Mouse (Mus musculus): ENCODE data around the gene Abhd16a.

The Abhd16a gene

DNA sequence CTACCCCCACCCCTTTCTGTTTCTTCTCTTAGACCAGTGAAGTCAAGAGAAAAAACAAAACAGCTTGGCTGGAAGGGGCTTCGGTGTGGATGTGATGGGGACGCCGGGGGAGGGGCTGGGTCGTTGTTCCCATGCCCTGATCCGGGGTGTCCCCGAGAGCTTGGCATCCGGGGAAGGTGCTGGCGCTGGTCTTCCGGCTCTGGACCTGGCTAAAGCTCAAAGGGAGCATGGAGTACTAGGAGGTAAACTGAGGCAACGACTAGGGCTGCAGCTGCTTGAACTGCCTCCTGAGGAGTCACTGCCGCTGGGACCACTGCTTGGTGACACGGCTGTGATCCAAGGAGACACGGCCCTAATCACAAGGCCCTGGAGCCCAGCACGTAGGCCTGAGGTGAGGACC lies 29.0 kb upstream of the Abhd16a start:
- no peak for DNase-seq

GRCm38 (mm10) chr17:35060737-35061297 lies 28.2 kb upstream of the Abhd16a start:
- DNase-seq, result no peak

- DNase-seq, result no peak
Measured at GRCm38 (mm10) chr17:35061299-35061698, 27.8 kb upstream of the Abhd16a start.

DNA sequence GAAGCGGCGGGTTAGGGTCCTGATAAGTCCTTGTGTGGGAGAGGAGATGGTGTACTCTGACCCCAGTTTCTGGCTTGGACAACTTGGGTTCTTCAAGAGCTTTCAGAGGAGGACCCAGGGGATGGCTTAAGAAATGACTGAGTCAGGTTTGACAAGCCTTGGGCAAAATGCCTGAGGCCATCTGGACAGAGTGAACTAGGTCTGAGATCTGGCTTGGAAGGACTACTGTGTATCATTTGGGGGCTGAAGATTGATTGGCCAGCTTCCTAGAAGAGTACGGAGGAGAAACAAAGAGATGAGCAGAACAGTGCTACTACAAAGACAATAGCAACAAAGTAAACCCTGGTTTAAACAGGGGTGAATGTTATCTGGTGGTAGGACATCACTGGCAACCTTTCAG lies 25.6 kb upstream of the Abhd16a start:
- no peak for DNase-seq

DNA sequence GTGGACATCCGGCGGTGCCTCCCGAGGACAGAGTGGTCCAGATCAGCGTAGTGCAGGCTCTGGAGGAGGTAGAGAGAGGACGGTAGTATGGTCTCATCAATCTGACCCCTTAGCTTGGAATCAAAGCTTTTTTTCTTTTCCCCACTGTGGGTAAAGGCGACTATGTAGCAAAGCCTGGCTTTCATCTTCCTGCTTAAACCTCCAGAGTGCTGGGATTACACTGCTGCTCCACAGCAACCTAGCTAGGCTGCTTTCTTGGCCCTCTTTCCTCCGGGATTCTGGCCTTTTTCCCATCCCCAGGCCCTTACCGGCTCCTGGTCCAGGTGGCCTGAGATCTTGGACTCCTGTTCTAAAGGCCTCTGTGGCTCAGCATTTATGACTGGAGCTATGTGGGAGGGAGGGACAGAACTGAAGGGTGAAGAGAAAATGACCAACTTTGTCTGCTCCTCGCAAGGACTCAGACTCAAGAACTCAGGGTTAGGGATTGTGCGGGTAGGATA lies 24.6 kb upstream of the Abhd16a start:
- no peak for DNase-seq

- DNase-seq, result no peak
Measured at GRCm38 (mm10) chr17:35064951-35065947, 23.8 kb upstream of the Abhd16a start, which contains the start of gene Ly6g6c. TSS of gene Ly6g6c (plus strand) at chr17:35065388.

GRCm38 (mm10) chr17:35066084-35066483 lies 23.0 kb upstream of the Abhd16a start, which contains the start of gene Mpig6b:
TSS of gene Mpig6b (minus strand) at chr17:35066184.
- DNase-seq, result no peak

- no peak for DNase-seq
Measured at GRCm38 (mm10) chr17:35068213-35068914, 20.7 kb upstream of the Abhd16a start.

DNA sequence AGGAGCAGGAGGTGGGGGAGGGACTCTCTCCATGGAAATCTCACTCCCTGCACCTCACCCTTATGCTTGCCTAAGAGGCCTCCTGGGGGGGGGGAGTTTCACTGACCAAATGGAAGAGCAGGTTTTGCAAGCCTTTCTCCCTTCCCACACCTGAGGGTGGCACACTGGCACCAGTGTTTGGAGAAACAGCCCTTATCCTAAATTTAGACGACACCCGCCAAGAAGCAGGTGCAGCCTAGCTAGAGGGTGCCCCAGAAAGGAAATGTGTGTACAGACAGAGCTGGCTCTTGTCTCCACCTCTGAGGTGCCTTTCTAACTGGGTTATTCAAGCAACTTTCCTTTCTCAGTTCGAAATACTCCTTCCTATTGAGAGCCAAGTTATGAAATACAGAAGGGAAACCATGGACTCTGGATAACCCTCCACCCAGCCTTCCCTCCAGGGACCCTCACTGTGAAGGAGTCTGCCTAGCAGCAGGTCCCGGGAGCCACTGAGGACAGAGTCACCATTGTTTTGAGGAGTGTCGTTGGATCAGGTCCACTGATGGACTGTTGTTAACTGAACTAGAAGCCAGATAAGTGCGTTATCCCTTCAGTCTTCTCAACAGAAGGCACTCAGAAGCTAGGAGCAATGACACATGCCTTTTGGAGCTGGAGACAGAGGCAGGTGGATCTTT lies 18.4 kb upstream of the Abhd16a start:
- no peak for DNase-seq

DNA sequence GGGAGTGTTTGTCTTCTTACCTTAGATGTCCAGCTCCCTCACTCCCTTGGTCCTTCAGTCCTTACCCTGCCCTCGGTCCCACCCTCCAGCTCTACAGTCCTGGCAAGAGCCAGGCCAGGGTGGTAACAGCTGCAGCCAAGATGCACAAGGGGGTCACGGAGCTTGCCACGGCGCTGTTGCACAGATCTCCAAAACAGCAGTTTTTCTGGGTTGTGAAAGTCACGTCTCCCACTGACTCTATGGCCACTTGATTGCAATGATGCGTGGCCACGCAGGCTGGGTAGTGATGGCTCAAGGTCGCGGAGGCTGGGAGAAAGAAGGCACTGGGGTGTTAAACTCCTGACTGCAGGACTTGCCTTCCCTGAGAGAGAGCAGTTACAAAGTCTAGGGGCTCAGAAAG lies 17.6 kb upstream of the Abhd16a start:
- DNase-seq, result no peak

DNA sequence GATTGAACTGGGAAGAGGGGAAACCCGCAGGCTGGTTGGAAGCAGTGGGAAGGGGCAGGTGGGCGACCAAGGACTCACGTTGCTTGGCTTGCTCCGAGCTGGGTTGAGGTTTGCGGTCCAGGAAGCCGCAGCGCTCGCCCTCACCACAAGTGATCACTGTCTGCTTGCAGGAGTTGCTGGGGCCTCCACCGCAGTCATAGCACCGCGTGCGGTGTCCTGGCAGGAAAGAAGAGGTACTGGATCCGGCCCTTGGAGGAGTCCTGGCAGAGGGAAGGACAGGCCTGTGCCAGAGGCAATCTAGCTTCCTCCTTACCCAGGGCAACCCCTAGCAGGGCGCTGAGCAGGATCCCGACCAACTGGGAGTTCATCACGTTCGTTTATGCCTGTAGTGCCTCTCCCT lies 15.0 kb upstream of the Abhd16a start:
- no peak for DNase-seq

GRCm38 (mm10) chr17:35076507-35077176 lies 12.4 kb upstream of the Abhd16a start, which contains the start of gene Ly6g6e:
TSS of gene Ly6g6e (plus strand) at chr17:35076902.
- DNase-seq, result no peak

- no peak for DNase-seq
Measured at GRCm38 (mm10) chr17:35077285-35077684, 11.8 kb upstream of the Abhd16a start.

DNA sequence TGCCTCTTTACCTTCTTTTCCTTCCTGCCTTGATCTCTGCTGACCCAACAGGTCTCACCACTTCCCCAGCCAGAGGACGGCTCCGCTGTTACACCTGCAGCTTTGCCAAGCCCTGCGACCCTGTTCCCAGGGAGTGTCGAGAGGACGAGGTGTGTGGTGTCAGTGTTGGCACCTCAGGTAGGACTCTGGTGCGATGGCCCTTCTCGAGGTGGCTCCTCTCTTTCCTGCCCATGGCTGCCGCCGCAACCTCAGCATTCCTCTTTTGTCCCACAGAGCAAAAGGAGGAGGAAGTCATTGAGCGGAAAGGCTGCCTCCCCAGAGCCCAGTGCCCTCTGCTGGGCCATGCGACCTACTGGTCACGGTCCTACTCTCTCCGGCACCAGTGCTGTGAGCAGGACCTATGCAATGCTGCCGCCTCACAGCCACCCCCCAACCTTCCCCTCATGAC lies 11.3 kb upstream of the Abhd16a start, which contains the start of gene Ly6g6d:
TSS of gene Ly6g6d (minus strand) at position 280 of the 448 bp plus-strand sequence.
- DNase-seq, result no peak

- no peak for DNase-seq
Measured at GRCm38 (mm10) chr17:35079778-35080177, 9.3 kb upstream of the Abhd16a start.

DNA sequence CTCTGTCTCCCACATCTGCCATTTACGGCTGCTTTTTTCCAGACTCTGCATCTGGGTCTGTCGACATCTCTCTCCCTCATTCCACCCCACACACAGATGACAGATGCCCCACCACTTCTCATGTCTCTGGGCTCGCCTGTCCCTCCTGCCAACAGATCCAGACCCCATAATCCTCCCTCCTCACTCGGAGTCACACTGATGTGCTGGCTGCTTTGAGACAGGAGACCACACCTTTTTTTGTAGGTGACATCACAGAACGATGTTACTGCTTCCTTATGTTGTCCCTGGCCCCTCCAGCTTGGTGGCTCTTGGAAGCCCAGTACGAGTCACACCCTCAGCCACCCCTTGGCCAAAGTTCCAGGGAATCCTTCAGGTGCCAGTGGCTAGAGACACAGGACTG lies 8.8 kb upstream of the Abhd16a start:
- no peak for DNase-seq

DNA sequence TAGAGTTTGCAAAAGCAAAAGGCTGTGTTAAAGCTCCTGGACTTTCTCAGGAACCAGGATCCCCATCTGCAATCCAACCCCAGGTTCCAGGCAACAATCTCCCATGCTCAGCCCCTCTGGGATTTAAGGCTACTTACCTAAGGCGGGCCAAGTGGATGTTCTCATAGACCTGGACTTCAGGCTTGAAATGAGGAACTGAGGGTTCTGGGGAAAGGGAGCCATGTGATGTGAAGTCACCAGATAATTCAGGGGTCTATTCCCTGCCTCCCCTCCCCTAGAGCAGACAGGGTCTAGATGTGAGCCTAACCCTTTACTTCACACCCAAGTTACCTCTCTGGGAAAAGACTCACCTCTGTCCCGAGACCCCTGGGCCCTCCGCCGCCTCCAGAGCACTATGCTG lies 8.4 kb upstream of the Abhd16a start:
- DNase-seq, result no peak

GRCm38 (mm10) chr17:35082841-35083576 lies 6.1 kb upstream of the Abhd16a start:
- no peak for DNase-seq

DNA sequence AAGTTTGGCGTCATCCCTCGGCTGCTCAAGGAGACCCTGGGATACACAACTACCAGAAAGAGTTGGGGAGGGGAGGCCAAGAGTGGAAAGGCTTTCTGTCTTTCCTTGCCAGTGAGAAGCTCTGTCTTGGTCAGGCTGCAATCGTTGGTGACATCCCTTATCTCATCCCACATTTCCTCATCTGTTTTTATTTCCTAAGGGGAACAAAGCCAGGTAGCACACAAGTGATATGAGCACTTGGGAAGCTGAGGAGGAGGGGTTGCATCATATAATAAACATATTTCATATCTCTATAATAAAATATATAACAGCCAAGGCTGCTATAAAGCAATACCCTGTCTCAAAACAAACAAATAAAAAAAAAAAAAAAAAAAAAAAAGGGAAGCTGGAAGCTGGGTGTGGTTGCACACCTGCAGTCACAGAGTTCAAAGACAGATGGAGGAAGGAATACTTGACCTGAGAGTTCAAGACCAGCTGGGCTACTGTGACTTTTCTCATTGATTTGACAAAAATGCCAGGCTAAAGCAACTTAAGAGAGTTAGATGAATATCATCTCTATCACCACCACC lies 5.0 kb upstream of the Abhd16a start:
- DNase-seq, result no peak

DNA sequence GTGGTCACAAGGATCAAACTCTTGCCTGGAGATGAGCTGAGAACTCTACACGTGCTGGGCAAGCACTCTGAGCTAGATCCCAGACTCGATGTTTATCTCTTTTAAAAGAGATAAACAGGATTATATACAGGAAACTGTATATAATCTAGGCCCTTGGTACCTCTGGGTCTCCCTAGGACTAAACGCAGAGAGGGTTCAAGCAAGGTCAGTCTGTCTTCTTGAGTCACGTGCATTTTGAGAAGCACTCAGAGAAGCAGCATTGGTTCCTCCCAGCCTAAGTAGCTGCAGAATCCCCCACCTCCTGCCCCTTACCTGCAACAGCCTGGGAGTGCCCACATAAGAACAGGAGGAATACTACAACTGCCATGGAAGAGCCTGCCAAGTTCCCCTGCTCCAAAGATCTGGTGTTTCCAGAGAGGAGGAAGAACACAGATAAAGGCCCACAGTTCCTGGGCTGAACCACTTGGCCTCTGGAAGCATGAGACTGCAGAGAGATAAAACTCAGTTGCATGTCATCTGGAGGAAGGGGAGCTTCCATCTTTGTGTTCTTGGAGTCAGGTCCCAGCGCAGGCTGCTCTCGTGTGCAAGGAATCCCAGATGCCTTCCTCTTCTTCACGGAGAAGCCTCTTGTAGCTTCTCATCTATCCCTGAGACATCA lies 3.7 kb upstream of the Abhd16a start, which contains the start of gene Ly6g6f:
TSS of gene Ly6g6f (minus strand) at position 403 of the 658 bp plus-strand sequence.
- no peak for DNase-seq

Measured in right cerebral cortex, postnatal 14 days (tissue).